Comparison of ENCODE assay signal across 11 mouse cellular contexts in the genomic region with DNA sequence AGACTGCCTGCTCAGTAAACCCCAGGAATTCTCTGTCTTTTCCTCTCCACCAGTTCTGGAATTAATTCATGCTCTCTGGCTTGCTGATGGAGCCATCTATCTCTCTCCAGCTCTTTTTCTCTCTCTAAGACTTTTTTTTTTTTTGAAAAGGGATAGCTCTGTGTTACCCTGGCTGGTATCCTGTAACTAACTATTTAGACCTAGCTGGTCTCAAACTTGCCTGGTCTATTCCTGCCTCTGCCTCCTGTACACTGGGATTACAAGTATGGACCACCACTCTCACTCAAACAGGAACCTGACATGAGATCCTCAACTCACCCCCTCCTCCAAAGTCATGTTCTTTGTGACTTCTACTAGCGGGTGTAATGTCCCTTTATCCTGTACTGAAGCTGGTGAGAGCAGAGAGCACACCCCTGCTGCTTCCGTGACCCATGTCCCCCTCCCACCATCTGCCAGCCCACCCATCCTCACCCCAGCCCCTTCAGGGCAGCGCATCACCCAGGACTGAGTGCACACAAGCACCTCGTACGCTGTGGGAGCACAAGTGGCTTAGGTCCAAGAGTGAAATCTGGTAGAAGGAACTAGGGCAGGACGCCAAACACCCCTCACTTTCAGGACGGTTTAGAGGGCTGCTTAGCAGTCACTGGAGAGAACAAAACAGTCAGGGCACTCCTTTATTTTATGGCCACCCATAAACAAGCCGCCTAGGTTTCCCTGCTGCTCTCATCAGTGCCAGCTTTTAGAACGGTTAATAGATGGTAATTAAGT. TPM values are rescaled to one million over a fixed set of nuclear protein-coding genes. Genes with fewer than 3 reads are reported as not detected.
A peak's percentile ranks its signal among the peaks of the same experiment; 100 is the strongest.
DNase-seq lines count a peak whose midpoint lies in the region; ATAC-seq lines count a peak whose summit lies in the region.
"Had no signal": no experiment of that assay in that cellular context is flagged by ENCODE, and none has a peak within 500 bp of the region (broad histone marks: within the 10 kb centered on the region; RNA-seq: fewer than 3 reads in every experiment).

No protein-coding gene starts in this region.

- DNase-seq in cerebellum, postnatal 14 days: peak; percentile 61 to 69
- DNase-seq in cerebellum, postnatal 25 days: no peak
- peak; percentile 14 for DNase-seq in right cerebral cortex, postnatal 14 days
- DNase-seq in right cerebral cortex, adult 2 months (ENCODE audit: low spot score in 2 of 2): no peak
- peak; percentile 43 for DNase-seq in limb, embryonic 11.5 days (ENCODE audit: low spot score)
- peak; percentile 21 for DNase-seq in telencephalon, adult 2 months (ENCODE audit: low read depth, low spot score)
- no peak for DNase-seq in thymus, postnatal 0 days (ENCODE audit: low spot score)
- no peak for DNase-seq in cerebellum, adult 8-10 months
- DNase-seq: liver, embryonic 13.5 days had no signal

- 12% methylated on average over 9 of the region's 9 CpGs for WGBS in limb, embryonic 11.5 days

- H3K4me2 ChIP-seq in limb, embryonic 11.5 days (ENCODE audit: low read depth, severe bottlenecking): no peak overlapping the region
- H3K4me2 ChIP-seq: embryonic facial prominence, embryonic 15.5 days; heart, embryonic 15.5 days; liver, embryonic 13.5 days had no signal

- H3K9me3 ChIP-seq in limb, embryonic 11.5 days (ENCODE audit: control insufficient read depth, low read length): no peaks in the 10 kb centered on the region
- H3K9me3 ChIP-seq: embryonic facial prominence, embryonic 15.5 days; heart, embryonic 15.5 days; liver, embryonic 13.5 days had no signal

- no peak overlapping the region for H3K9ac ChIP-seq in limb, embryonic 11.5 days (ENCODE audit: low read length)
- H3K9ac ChIP-seq: embryonic facial prominence, embryonic 15.5 days; heart, embryonic 15.5 days; liver, embryonic 13.5 days had no signal

- peaks cover 5% of the 10 kb centered on the region for H3K4me1 ChIP-seq in limb, embryonic 11.5 days (ENCODE audit: control insufficient read depth, insufficient read depth, low read length)
- H3K4me1 ChIP-seq: heart, embryonic 15.5 days had no signal

- H3K4me3 ChIP-seq in limb, embryonic 11.5 days (ENCODE audit: low read depth, low read length): no peak overlapping the region
- H3K4me3 ChIP-seq: embryonic facial prominence, embryonic 15.5 days; heart, embryonic 15.5 days; liver, embryonic 13.5 days had no signal

- no peak overlapping the region for H3K27ac ChIP-seq in limb, embryonic 11.5 days (replicated peaks; ENCODE audit: low read depth, low read length)
- H3K27ac ChIP-seq: embryonic facial prominence, embryonic 15.5 days; heart, embryonic 15.5 days; liver, embryonic 13.5 days had no signal

- no peaks in the 10 kb centered on the region for H3K36me3 ChIP-seq in limb, embryonic 11.5 days (ENCODE audit: control insufficient read depth, insufficient read depth, low read length)
- H3K36me3 ChIP-seq: embryonic facial prominence, embryonic 15.5 days; heart, embryonic 15.5 days; liver, embryonic 13.5 days had no signal

- no peaks in the 10 kb centered on the region for H3K27me3 ChIP-seq in limb, embryonic 11.5 days (ENCODE audit: control insufficient read depth, insufficient read depth, low read length)
- H3K27me3 ChIP-seq: embryonic facial prominence, embryonic 15.5 days; heart, embryonic 15.5 days had no signal

- ATAC-seq in limb, embryonic 11.5 days (ENCODE audit: insufficient number of reproducible peaks, low FRiP score, low TSS enrichment, low read depth): no peak

RNA-seq across cellular contexts. Expression of gene 1700013F07Rik, which starts 23.1 kb away (rescaled TPM):
- 0.47 TPM in 1 of 2 replicates, not detected in the other for polyA plus RNA-seq in limb, embryonic 11.5 days (2014; fragmentation: Nextera tagmentation; extraction: Ambion mirVana)
- polyA plus RNA-seq in thymus, postnatal 0 days (2015; fragmentation: Nextera tagmentation; extraction: Ambion mirVana): 0.22 TPM in 1 of 2 replicates, not detected in the other
- polyA plus RNA-seq: liver, embryonic 13.5 days had no signal

RNA-seq across cellular contexts. Expression of gene 5330417C22Rik, which starts 25.4 kb away (rescaled TPM):
- polyA plus RNA-seq in limb, embryonic 11.5 days (2014; fragmentation: Nextera tagmentation; extraction: Ambion mirVana): 0.21 and 0.34 TPM in 2 replicates
- 1.0 and 1.2 TPM in 2 replicates for polyA plus RNA-seq in thymus, postnatal 0 days (2015; fragmentation: Nextera tagmentation; extraction: Ambion mirVana)

RNA-seq across cellular contexts. Expression of gene Tmem167b, which starts 51.4 kb away (rescaled TPM):
- polyA plus RNA-seq in limb, embryonic 11.5 days (2014; fragmentation: Nextera tagmentation; extraction: Ambion mirVana): 37.1 and 39.7 TPM in 2 replicates
- 31.3 and 32.0 TPM in 2 replicates for polyA plus RNA-seq in thymus, postnatal 0 days (2015; fragmentation: Nextera tagmentation; extraction: Ambion mirVana)

Comparison
In these comparisons a context has a peak if more than half of its experiments do, and no peak if none do; other contexts are left out.
1. DNase-seq: peak in cerebellum, postnatal 14 days (2 of 2), right cerebral cortex, postnatal 14 days (single experiment), limb, embryonic 11.5 days (single experiment) and telencephalon, adult 2 months (single experiment); none in cerebellum, postnatal 25 days (0 of 2), right cerebral cortex, adult 2 months (0 of 2), thymus, postnatal 0 days (single experiment) and cerebellum, adult 8-10 months (single experiment).